Comparison of ENCODE assay signal across 24 mouse cellular contexts in the genomic region with DNA sequence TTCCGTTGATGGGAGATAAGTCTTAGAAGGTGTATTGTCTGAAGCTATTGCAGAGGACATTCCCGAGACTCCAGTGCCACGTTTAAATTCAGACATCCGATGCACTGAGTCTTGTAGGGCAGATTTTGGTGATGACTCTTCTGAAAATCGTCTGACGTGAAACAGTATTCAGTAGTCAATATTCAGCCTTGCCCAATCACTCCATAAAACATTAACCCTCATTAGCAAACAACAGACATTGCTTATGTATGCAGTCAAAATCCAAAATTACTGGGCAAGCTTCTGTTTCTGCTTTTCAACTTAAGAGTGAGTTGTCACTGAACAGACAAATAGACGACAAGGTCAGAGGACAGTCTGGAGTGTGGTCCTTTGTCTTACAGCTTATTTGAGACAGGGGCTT. TPM values are rescaled to one million over a fixed set of nuclear protein-coding genes. Genes with fewer than 3 reads are reported as not detected.
DNase-seq lines count a peak whose midpoint lies in the region; ATAC-seq and TF ChIP-seq lines count a peak whose summit lies in the region.
"Had no signal": no experiment of that assay in that cellular context is flagged by ENCODE, and none has a peak within 500 bp of the region (broad histone marks: within the 10 kb centered on the region; RNA-seq: fewer than 3 reads in every experiment).

No protein-coding gene starts in this region.

- no peaks in the 10 kb centered on the region for H3K36me3 ChIP-seq in forebrain, embryonic 13.5 days (ENCODE audit: poor library complexity, severe bottlenecking)
- no peaks in the 10 kb centered on the region for H3K36me3 ChIP-seq in forebrain, embryonic 10.5 days (replicated peaks)
- H3K36me3 ChIP-seq in liver, postnatal 0 days (replicated peaks; ENCODE audit: insufficient read depth, low read length), result no peaks in the 10 kb centered on the region
- H3K36me3 ChIP-seq in liver, embryonic 12.5 days, result no peaks in the 10 kb centered on the region
- no peaks in the 10 kb centered on the region for H3K36me3 ChIP-seq in hindbrain, postnatal 0 days (ENCODE audit: insufficient read depth, low read length)
- H3K36me3 ChIP-seq in midbrain, postnatal 0 days (ENCODE audit: insufficient read depth, low read length), result no peaks in the 10 kb centered on the region
- H3K36me3 ChIP-seq: heart, embryonic 12.5 days; kidney, embryonic 15.5 days; stomach, embryonic 15.5 days had no signal

- TF ChIP-seq CTCF in liver, postnatal 0 days (IDR thresholded peaks at IDR 0.05; ENCODE audit: low read depth), result no peak
- TF ChIP-seq CTCF in hindbrain, postnatal 0 days (IDR thresholded peaks at IDR 0.05; ENCODE audit: low read depth), result no peak
- no peak for TF ChIP-seq CTCF in midbrain, postnatal 0 days (IDR thresholded peaks at IDR 0.05)

- no peak overlapping the region for H3K4me2 ChIP-seq in forebrain, embryonic 13.5 days
- no peak overlapping the region for H3K4me2 ChIP-seq in liver, postnatal 0 days (ENCODE audit: low read depth, low read length)
- H3K4me2 ChIP-seq in liver, embryonic 12.5 days, result no peak overlapping the region
- no peak overlapping the region for H3K4me2 ChIP-seq in hindbrain, postnatal 0 days (ENCODE audit: low read depth, low read length)
- H3K4me2 ChIP-seq in midbrain, postnatal 0 days (ENCODE audit: low read depth, low read length, poor library complexity, severe bottlenecking), result no peak overlapping the region
- H3K4me2 ChIP-seq: heart, embryonic 12.5 days; kidney, embryonic 15.5 days; stomach, embryonic 15.5 days had no signal

- no peak overlapping the region for H3K27ac ChIP-seq in forebrain, embryonic 13.5 days
- no peak overlapping the region for H3K27ac ChIP-seq in forebrain, embryonic 10.5 days
- H3K27ac ChIP-seq in liver, postnatal 0 days (ENCODE audit: low read depth), result no peak overlapping the region
- H3K27ac ChIP-seq in liver, embryonic 12.5 days, result no peak overlapping the region
- H3K27ac ChIP-seq in hindbrain, postnatal 0 days, result no peak overlapping the region
- H3K27ac ChIP-seq in midbrain, postnatal 0 days (ENCODE audit: low read depth, low read length), result no peak overlapping the region
- H3K27ac ChIP-seq: kidney, embryonic 15.5 days; stomach, embryonic 15.5 days had no signal

- no peak overlapping the region for H3K9ac ChIP-seq in forebrain, embryonic 13.5 days
- no peak overlapping the region for H3K9ac ChIP-seq in liver, postnatal 0 days (replicated peaks)
- H3K9ac ChIP-seq in liver, embryonic 12.5 days, result no peak overlapping the region
- no peak overlapping the region for H3K9ac ChIP-seq in hindbrain, postnatal 0 days (replicated peaks; ENCODE audit: low read length)
- H3K9ac ChIP-seq in midbrain, postnatal 0 days (replicated peaks; ENCODE audit: low read length, poor library complexity, severe bottlenecking), result no peak overlapping the region
- H3K9ac ChIP-seq: heart, embryonic 12.5 days; kidney, embryonic 15.5 days; stomach, embryonic 15.5 days had no signal

- no peaks in the 10 kb centered on the region for H3K9me3 ChIP-seq in forebrain, embryonic 13.5 days (replicated peaks)
- no peaks in the 10 kb centered on the region for H3K9me3 ChIP-seq in forebrain, embryonic 10.5 days
- no peaks in the 10 kb centered on the region for H3K9me3 ChIP-seq in liver, postnatal 0 days (ENCODE audit: low read length)
- H3K9me3 ChIP-seq in liver, embryonic 12.5 days (replicated peaks), result no peaks in the 10 kb centered on the region
- H3K9me3 ChIP-seq in hindbrain, postnatal 0 days (ENCODE audit: low read length), result no peaks in the 10 kb centered on the region
- no peaks in the 10 kb centered on the region for H3K9me3 ChIP-seq in midbrain, postnatal 0 days (ENCODE audit: low read length)
- H3K9me3 ChIP-seq: heart, embryonic 12.5 days; kidney, embryonic 15.5 days; stomach, embryonic 15.5 days had no signal

- H3K27me3 ChIP-seq in forebrain, embryonic 13.5 days, result no peaks in the 10 kb centered on the region
- no peaks in the 10 kb centered on the region for H3K27me3 ChIP-seq in forebrain, embryonic 10.5 days (ENCODE audit: poor library complexity, severe bottlenecking)
- H3K27me3 ChIP-seq in liver, postnatal 0 days (ENCODE audit: insufficient read depth, low read length), result no peaks in the 10 kb centered on the region
- no peaks in the 10 kb centered on the region for H3K27me3 ChIP-seq in liver, embryonic 12.5 days (replicated peaks)
- no peaks in the 10 kb centered on the region for H3K27me3 ChIP-seq in hindbrain, postnatal 0 days (ENCODE audit: insufficient read depth, low read length)
- H3K27me3 ChIP-seq in midbrain, postnatal 0 days (ENCODE audit: insufficient read depth, low read length), result no peaks in the 10 kb centered on the region
- H3K27me3 ChIP-seq: CH12.LX; heart, embryonic 12.5 days; kidney, embryonic 15.5 days; megakaryocyte, embryonic 14.5 days; stomach, embryonic 15.5 days had no signal

- TF ChIP-seq EP300 in liver, postnatal 0 days (IDR thresholded peaks at IDR 0.05; ENCODE audit: low read depth), result no peak

- H3K4me1 ChIP-seq in forebrain, embryonic 13.5 days, result peaks cover 18% of the 10 kb centered on the region
- H3K4me1 ChIP-seq in forebrain, embryonic 10.5 days, result peaks cover 26% of the 10 kb centered on the region
- H3K4me1 ChIP-seq in liver, postnatal 0 days (ENCODE audit: insufficient read depth), result no peaks in the 10 kb centered on the region
- no peaks in the 10 kb centered on the region for H3K4me1 ChIP-seq in liver, embryonic 12.5 days
- H3K4me1 ChIP-seq in hindbrain, postnatal 0 days (ENCODE audit: insufficient read depth, low read length), result peaks cover 6% of the 10 kb centered on the region; the same call in 1 of the 2 replicates
- no peaks in the 10 kb centered on the region for H3K4me1 ChIP-seq in midbrain, postnatal 0 days (ENCODE audit: insufficient read depth, low read length)
- H3K4me1 ChIP-seq: heart, embryonic 12.5 days; kidney, embryonic 15.5 days; megakaryocyte, embryonic 14.5 days; stomach, embryonic 15.5 days had no signal

- no peak for DNase-seq in forebrain, embryonic 10.5 days (ENCODE audit: extremely low spot score, low spot score)
- DNase-seq in liver, postnatal 0 days, result no peak
- DNase-seq in hindbrain, postnatal 0 days (ENCODE audit: low spot score), result no peak
- DNase-seq in midbrain, postnatal 0 days (ENCODE audit: low spot score), result no peak
- DNase-seq in layer of hippocampus, adult 11-12 months (ENCODE audit: low spot score), result no peak
- DNase-seq: adrenal gland, postnatal 25 days; cerebellum, adult 11 months; cerebellum, postnatal 10 days; heart, postnatal 14 days; kidney, postnatal 4 days; layer of hippocampus, postnatal 36 days; lung, adult 18-20 months; lung, postnatal 14 days; retina, postnatal 1 day; thymus, adult 18-20 months had no signal

- no peak overlapping the region for H3K4me3 ChIP-seq in forebrain, embryonic 13.5 days
- H3K4me3 ChIP-seq in forebrain, embryonic 10.5 days, result no peak overlapping the region
- no peak overlapping the region for H3K4me3 ChIP-seq in liver, postnatal 0 days (ENCODE audit: low read depth, low read length)
- H3K4me3 ChIP-seq in liver, embryonic 12.5 days, result no peak overlapping the region
- no peak overlapping the region for H3K4me3 ChIP-seq in hindbrain, postnatal 0 days (ENCODE audit: low read length)
- no peak overlapping the region for H3K4me3 ChIP-seq in midbrain, postnatal 0 days (ENCODE audit: low read depth, low read length)
- H3K4me3 ChIP-seq: heart, embryonic 12.5 days; kidney, embryonic 15.5 days; megakaryocyte, embryonic 14.5 days; stomach, embryonic 15.5 days had no signal

- whole genome bisulfite sequencing in forebrain, embryonic 13.5 days, result 29% methylated on average over 7 of the region's 7 CpGs
- WGBS in forebrain, embryonic 10.5 days, result 59% methylated on average over 7 of the region's 7 CpGs
- 63% methylated on average over 7 of the region's 7 CpGs for WGBS in liver, postnatal 0 days (ENCODE audit: insufficient replicate concordance)
- 59% methylated on average over 7 of the region's 7 CpGs for WGBS in liver, embryonic 12.5 days (ENCODE audit: insufficient replicate concordance)
- WGBS in hindbrain, postnatal 0 days, result 21% methylated on average over 7 of the region's 7 CpGs
- 27% methylated on average over 7 of the region's 7 CpGs for WGBS in midbrain, postnatal 0 days

- ATAC-seq in forebrain, embryonic 13.5 days, result peak; percentile 44; the same call in 1 of the 2 replicates
- ATAC-seq in liver, postnatal 0 days, result peak; percentile 61
- no peak for ATAC-seq in liver, embryonic 12.5 days
- ATAC-seq in hindbrain, postnatal 0 days, result peak; percentile 49; the same call in 1 of the 2 replicates
- 0 out of 2 replicates have a peak, but pooled peaks have one; percentile 7 for ATAC-seq in midbrain, postnatal 0 days (ENCODE audit: low FRiP score)
- ATAC-seq: inflammation-experienced regulatory T-cells, adult 6 months had no signal

RNA-seq across cellular contexts. Expression of a gene that starts 57.7 kb away (rescaled TPM):
- polyA plus RNA-seq in forebrain, embryonic 13.5 days (2015; fragmentation: Nextera tagmentation; extraction: Ambion mirVana), result 83.7 and 91.2 TPM in 2 replicates
- 19.4 and 22.6 TPM in 2 replicates for polyA plus RNA-seq in forebrain, embryonic 10.5 days (2016; fragmentation: Nextera tagmentation; extraction: Ambion mirVana)
- polyA plus RNA-seq in liver, postnatal 0 days (2015; fragmentation: Nextera tagmentation; extraction: Ambion mirVana), result 0.17 TPM in 1 of 2 replicates, not detected in the other
- 0.31 and 0.42 TPM in 2 replicates for polyA plus RNA-seq in liver, embryonic 12.5 days (2016; fragmentation: Nextera tagmentation; extraction: Ambion mirVana)
- total RNA-seq in hindbrain, postnatal 0 days (2014; rRNA removed), result 163 and 192 TPM in 2 replicates
- polyA plus RNA-seq in hindbrain, postnatal 0 days (2015; fragmentation: Nextera tagmentation; extraction: Ambion mirVana), result 113 and 117 TPM in 2 replicates
- 173 and 193 TPM in 2 replicates for total RNA-seq in midbrain, postnatal 0 days (2014; rRNA removed)
- 95.3 and 109 TPM in 2 replicates for polyA plus RNA-seq in midbrain, postnatal 0 days (2015; fragmentation: Nextera tagmentation; extraction: Ambion mirVana)
- total RNA-seq: MEL had no signal

Comparison
In these comparisons a context has a peak if more than half of its experiments do, and no peak if none do; other contexts are left out.
1. RNA of a gene that starts 57.7 kb away (polyA plus RNA-seq): 113 to 117 TPM in hindbrain, postnatal 0 days, 95.3 to 109 TPM in midbrain, postnatal 0 days, 83.7 to 91.2 TPM in forebrain, embryonic 13.5 days and 19.4 to 22.6 TPM in forebrain, embryonic 10.5 days; 0.31 to 0.42 TPM in liver, embryonic 12.5 days and 0.17 TPM in liver, postnatal 0 days; every median in the first group is over 10 times any median in the second.